Mouse (Mus musculus): ENCODE measurements around the gene Fbxl17.

- TF ChIP-seq CTCF (IDR thresholded peaks at IDR 0.05; ENCODE audit: extremely low read depth, insufficient read length, insufficient replicate concordance, low read depth, low read length) (no peak), POLR2A (IDR thresholded peaks at IDR 0.05; ENCODE audit: low read depth, low read length) (no peak)
Measured at GRCm38 (mm10) chr17:63240731-63241106, 259.1 kb downstream of the Fbxl17 start.

Data from small intestine, adult 2 months (tissue).